Mouse (Mus musculus): ENCODE measurements around the gene Ndufs3.

DNA sequence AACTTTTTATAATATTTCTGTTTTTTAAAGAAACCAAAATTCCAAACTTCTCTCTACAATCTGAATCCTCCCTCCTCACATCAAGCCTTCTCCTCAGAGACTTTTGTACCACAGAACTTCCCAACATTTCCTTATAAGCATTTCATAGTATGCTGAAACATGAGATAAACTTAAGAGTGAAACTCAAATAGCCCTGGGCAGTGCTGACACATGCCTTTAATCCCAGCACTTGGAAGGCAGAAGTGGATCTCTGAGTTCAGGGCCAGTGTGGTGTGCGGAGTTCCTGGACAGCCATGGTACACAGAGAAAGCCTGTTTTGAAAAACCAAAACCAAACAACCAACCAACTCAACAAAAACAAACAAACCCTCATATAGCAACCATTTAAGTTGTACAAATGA is 16.6 kb upstream of the Ndufs3 start:
- no peak for TF ChIP-seq CTCF (IDR thresholded peaks at IDR 0.05; ENCODE audit: insufficient read depth, low read length)
- TF ChIP-seq POLR2A (IDR thresholded peaks at IDR 0.05; ENCODE audit: borderline replicate concordance, extremely low read depth, low read depth, low read length) = no peak
